Mouse (Mus musculus) spleen, postnatal 14 days (tissue): Measurements from ENCODE around the gene Gm12789.
A peak's percentile ranks its signal among the peaks of the same experiment; 100 is the strongest.
"Not testable (repeated sequence)": the region's sequence is repeated elsewhere in the genome, so short reads cannot be mapped to it uniquely, and the experiment has no call there.

ENCODE experiments used
- DNase-seq, 2 experiments: peaks; one replicate each; pipeline ENCODE4 v3.0.0; 2021 to 2022; ENCODE audit warnings: low spot score in 2 of 2

Gene Gm12789

GRCm38 (mm10) chr4:101986326-101986725 lies at the start of gene Gm12789:
TSS of gene Gm12789 (plus strand) at chr4:101986626.
- DNase-seq: not testable (repeated sequence)

- DNase-seq: not testable (repeated sequence)
Measured at GRCm38 (mm10) chr4:101940107-101940506, 46.3 kb upstream of the Gm12789 start, which contains the start of gene Gm12794. TSS of gene Gm12794 (plus strand) at chr4:101940407.

GRCm38 (mm10) chr4:101980949-101981348 lies 5.5 kb upstream of the Gm12789 start, which contains the start of gene Gm12790:
TSS of gene Gm12790 (minus strand) at chr4:101981049.
- DNase-seq: not testable (repeated sequence)

DNA sequence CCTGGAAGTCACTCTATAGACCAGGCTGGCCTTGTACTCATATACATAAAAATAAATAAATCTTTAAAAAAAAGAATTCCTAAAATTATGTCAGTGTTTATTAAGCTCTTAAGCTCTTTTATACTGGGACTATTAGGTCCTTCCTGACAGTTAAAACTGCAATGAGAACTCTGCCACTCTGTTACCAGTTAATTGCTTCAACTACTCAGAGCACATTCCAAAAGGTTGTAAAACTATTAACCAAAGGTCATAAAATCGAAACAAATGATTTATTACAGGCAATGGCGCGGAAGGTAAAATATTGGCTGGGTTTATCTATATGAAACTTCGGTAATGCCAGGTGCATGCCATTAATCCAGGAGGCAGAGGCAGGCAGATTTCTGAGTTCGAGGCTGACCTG lies 748 bp upstream of the Gm12789 start:
- DNase-seq: no peak

GRCm38 (mm10) chr4:101997426-101997825 lies 11.0 kb downstream of the Gm12789 start:
- DNase-seq: no peak

DNA sequence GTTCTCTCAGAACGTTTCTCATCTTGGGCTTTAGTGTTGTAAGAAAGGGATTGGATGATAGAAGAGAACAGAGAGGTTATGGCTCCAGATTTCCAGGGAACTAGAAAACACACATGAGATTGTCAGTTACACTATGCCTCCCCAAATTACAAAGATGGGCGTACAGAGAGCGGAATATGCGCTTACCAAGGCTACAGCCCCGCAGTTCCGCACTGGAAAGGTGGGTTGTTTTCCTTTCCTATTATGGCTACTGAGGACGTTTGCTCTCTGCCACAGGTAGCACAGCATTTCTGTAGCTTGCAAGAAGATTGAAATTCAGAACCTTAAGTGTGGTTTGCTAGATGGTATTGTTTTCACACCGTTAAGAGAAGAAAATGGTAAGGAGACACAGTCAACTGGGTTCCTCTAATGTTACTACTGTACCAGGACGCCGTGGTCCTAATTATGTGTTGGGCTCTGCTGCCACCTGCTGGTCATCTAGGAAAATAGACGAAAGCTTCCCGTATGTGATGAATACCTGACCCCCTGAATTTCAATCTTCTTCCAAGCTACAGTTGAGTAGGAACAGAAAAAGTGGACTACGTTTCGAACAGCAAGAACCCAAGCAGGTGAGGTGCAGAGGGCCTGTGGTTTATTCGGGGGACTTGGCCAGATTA lies 12.0 kb downstream of the Gm12789 start:
- peak in 1 of 2 experiments; percentile 13 for DNase-seq

DNA sequence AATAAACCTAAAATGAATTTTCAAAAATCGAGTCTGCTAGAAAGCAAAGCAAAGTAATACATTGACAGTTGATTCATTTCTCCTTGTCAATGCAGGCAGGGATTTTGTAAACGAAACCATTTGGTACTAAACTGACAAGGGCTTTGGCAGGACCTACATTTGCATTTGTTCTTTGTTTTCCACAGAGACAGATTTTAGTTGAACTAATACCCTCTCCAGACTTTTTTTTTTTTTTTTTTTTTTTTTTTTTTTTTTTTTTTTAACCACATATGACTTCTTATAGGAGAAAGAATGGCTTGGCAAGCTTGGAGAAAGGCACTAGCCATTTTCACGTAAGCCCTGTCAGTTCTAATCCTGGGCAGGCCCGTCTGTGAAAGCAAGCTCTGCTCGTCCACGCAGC lies 40.2 kb downstream of the Gm12789 start:
- DNase-seq: no peak
